Mouse (Mus musculus): ENCODE measurements around the gene Plekhs1. TPM values are rescaled to one million over a fixed set of nuclear protein-coding genes. Genes with fewer than 3 reads are reported as not detected.

Gene Plekhs1
- polyA plus RNA-seq, 1 experiment from 2014 or later = 0.09 TPM

- ATAC-seq (replicated peaks; ENCODE audit: extremely low read depth, insufficient read depth, low FRiP score) = no peak
- Histone ChIP-seq H3K4me1 (ENCODE audit: control insufficient read depth, insufficient read depth, low read length) (peaks cover 13% of the 10 kb centered on the region), H3K27ac (ENCODE audit: low read length) (no peak overlapping the region), H3K36me3 (ENCODE audit: control insufficient read depth, insufficient read depth) (peaks cover 16% of the 10 kb centered on the region), H3K9me3 (replicated peaks; ENCODE audit: control insufficient read depth, low read length) (no peaks in the 10 kb centered on the region), H3K4me2 (ENCODE audit: low read depth, low read length) (no peak overlapping the region), H3K27me3 (ENCODE audit: control insufficient read depth, insufficient read depth, low read length) (no peaks in the 10 kb centered on the region), H3K9ac (ENCODE audit: low read length) (no peak overlapping the region), H3K4me3 (ENCODE audit: low read length) (no peak overlapping the region)
- 70% methylated on average over 8 of the region's 8 CpGs for WGBS
Observed at GRCm38 (mm10) chr19:56430369-56430768, 31.1 kb upstream of the Plekhs1 start.

- no peak overlapping the region for H3K4me2 ChIP-seq (ENCODE audit: low read depth, low read length)
- 83% methylated on average over 10 of the region's 10 CpGs for WGBS
- H3K4me1 ChIP-seq (ENCODE audit: control insufficient read depth, insufficient read depth, low read length) = no peaks in the 10 kb centered on the region
- H3K4me3 ChIP-seq (ENCODE audit: low read length) = no peak overlapping the region
- no peak overlapping the region for H3K27ac ChIP-seq (ENCODE audit: low read length)
- no peaks in the 10 kb centered on the region for H3K27me3 ChIP-seq (ENCODE audit: control insufficient read depth, insufficient read depth, low read length)
- no peak for ATAC-seq (replicated peaks; ENCODE audit: extremely low read depth, insufficient read depth, low FRiP score)
- peaks cover 16% of the 10 kb centered on the region for H3K36me3 ChIP-seq (ENCODE audit: control insufficient read depth, insufficient read depth)
- no peaks in the 10 kb centered on the region for H3K9me3 ChIP-seq (replicated peaks; ENCODE audit: control insufficient read depth, low read length)
- no peak overlapping the region for H3K9ac ChIP-seq (ENCODE audit: low read length)
Observed at GRCm38 (mm10) chr19:56432706-56433105, 28.7 kb upstream of the Plekhs1 start.

DNA sequence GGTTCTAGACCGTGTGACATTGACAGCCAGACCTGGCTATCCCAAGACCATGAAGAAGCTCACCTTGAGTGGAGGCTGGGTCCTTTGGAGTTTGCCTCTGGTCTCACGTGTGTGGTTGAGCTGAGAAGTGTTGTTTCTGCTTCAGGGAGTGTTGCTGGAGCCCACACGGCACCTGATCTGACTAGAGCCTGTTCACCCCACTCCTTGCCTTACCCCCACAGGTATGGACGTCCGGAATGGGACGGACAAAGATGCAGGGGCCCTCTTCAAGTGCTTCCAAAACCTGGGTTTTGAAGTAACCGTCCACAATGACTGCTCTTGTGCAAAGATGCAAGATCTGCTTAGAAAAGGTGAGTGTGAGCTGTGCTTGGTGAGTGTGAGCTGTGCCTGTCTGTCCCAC lies 27.9 kb upstream of the Plekhs1 start:
- Histone ChIP-seq H3K27me3 (ENCODE audit: control insufficient read depth, insufficient read depth, low read length) (no peaks in the 10 kb centered on the region), H3K4me2 (ENCODE audit: low read depth, low read length) (no peak overlapping the region), H3K4me3 (ENCODE audit: low read length) (no peak overlapping the region), H3K36me3 (ENCODE audit: control insufficient read depth, insufficient read depth) (peaks cover 16% of the 10 kb centered on the region), H3K9me3 (replicated peaks; ENCODE audit: control insufficient read depth, low read length) (no peaks in the 10 kb centered on the region), H3K9ac (ENCODE audit: low read length) (no peak overlapping the region), H3K4me1 (ENCODE audit: control insufficient read depth, insufficient read depth, low read length) (no peaks in the 10 kb centered on the region), H3K27ac (ENCODE audit: low read length) (no peak overlapping the region)
- ATAC-seq (replicated peaks; ENCODE audit: extremely low read depth, insufficient read depth, low FRiP score) = no peak
- WGBS = 89% methylated on average over 7 of the region's 7 CpGs

- Histone ChIP-seq H3K9me3 (replicated peaks; ENCODE audit: control insufficient read depth, low read length) (no peaks in the 10 kb centered on the region), H3K9ac (ENCODE audit: low read length) (no peak overlapping the region), H3K36me3 (ENCODE audit: control insufficient read depth, insufficient read depth) (peaks cover 16% of the 10 kb centered on the region), H3K27me3 (ENCODE audit: control insufficient read depth, insufficient read depth, low read length) (no peaks in the 10 kb centered on the region), H3K4me2 (ENCODE audit: low read depth, low read length) (no peak overlapping the region), H3K27ac (ENCODE audit: low read length) (no peak overlapping the region), H3K4me3 (ENCODE audit: low read length) (no peak overlapping the region), H3K4me1 (ENCODE audit: control insufficient read depth, insufficient read depth, low read length) (no peaks in the 10 kb centered on the region)
- WGBS = 77% methylated on average over 13 of the region's 13 CpGs
- ATAC-seq (replicated peaks; ENCODE audit: extremely low read depth, insufficient read depth, low FRiP score) = no peak
Observed at GRCm38 (mm10) chr19:56436380-56436779, 25.1 kb upstream of the Plekhs1 start.

DNA sequence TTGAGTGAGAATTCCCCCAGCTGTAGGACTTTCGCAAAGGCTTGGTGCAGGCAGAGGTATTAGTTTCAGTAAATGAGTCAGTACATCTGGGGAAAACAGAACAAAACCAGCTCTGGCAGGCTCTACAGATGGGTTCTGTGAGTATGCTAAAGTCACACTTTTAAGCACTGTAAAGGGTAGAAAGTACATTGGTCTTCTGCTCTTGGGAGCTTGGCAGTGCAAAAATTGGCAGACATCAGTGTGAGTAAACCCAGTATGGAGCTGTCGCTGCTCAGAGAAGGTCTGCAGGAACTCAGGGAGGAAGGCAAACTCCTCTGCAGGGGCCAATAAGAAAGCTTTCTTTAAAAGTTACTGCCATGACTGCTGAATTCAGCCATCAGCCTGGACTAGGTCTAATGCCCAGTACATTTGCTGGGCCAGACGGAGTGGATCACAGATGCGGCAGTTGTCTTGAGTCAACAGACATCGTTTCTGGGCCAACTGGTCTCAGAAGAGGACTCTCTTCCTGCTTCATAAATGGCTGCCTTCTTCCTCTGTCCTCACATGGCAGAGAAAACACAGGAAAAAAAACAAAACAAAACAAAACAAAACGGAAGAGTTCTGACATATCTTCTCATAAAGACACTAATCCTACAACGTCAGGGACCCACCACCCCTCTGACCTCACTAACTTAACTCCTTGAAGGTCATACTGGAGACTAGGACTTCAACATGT lies 22.9 kb upstream of the Plekhs1 start:
- no peaks in the 10 kb centered on the region for H3K27me3 ChIP-seq (ENCODE audit: control insufficient read depth, insufficient read depth, low read length)
- no peak overlapping the region for H3K4me2 ChIP-seq (ENCODE audit: low read depth, low read length)
- H3K4me1 ChIP-seq (ENCODE audit: control insufficient read depth, insufficient read depth, low read length) = no peaks in the 10 kb centered on the region
- peak overlapping the region; percentile 9; the same call in 1 of the 2 replicates for H3K27ac ChIP-seq (ENCODE audit: low read length)
- 63% methylated on average over 7 of the region's 7 CpGs for WGBS
- H3K4me3 ChIP-seq (ENCODE audit: low read length) = no peak overlapping the region
- peaks cover 15% of the 10 kb centered on the region for H3K36me3 ChIP-seq (ENCODE audit: control insufficient read depth, insufficient read depth)
- no peak overlapping the region for H3K9ac ChIP-seq (ENCODE audit: low read length)
- ATAC-seq (replicated peaks; ENCODE audit: extremely low read depth, insufficient read depth, low FRiP score) = no peak
- no peaks in the 10 kb centered on the region for H3K9me3 ChIP-seq (replicated peaks; ENCODE audit: control insufficient read depth, low read length)

- ATAC-seq (replicated peaks; ENCODE audit: extremely low read depth, insufficient read depth, low FRiP score) = no peak
- Histone ChIP-seq H3K4me2 (ENCODE audit: low read depth, low read length) (no peak overlapping the region), H3K9me3 (replicated peaks; ENCODE audit: control insufficient read depth, low read length) (no peaks in the 10 kb centered on the region), H3K27ac (ENCODE audit: low read length) (no peak overlapping the region), H3K9ac (ENCODE audit: low read length) (no peak overlapping the region), H3K36me3 (ENCODE audit: control insufficient read depth, insufficient read depth) (peaks cover 9% of the 10 kb centered on the region), H3K4me3 (ENCODE audit: low read length) (no peak overlapping the region), H3K27me3 (ENCODE audit: control insufficient read depth, insufficient read depth, low read length) (no peaks in the 10 kb centered on the region), H3K4me1 (ENCODE audit: control insufficient read depth, insufficient read depth, low read length) (no peaks in the 10 kb centered on the region)
- 53% methylated on average over 6 of the region's 6 CpGs for WGBS
Observed at GRCm38 (mm10) chr19:56439072-56439434, 22.4 kb upstream of the Plekhs1 start.

- no peak overlapping the region for H3K4me3 ChIP-seq (ENCODE audit: low read length)
- WGBS = 65% methylated on average over 14 of the region's 14 CpGs
- ATAC-seq (replicated peaks; ENCODE audit: extremely low read depth, insufficient read depth, low FRiP score) = no peak
Observed at GRCm38 (mm10) chr19:56443445-56443844, 18.0 kb upstream of the Plekhs1 start.

GRCm38 (mm10) chr19:56448784-56449183 lies 12.7 kb upstream of the Plekhs1 start:
- Histone ChIP-seq H3K4me1 (ENCODE audit: control insufficient read depth, insufficient read depth, low read length) (no peaks in the 10 kb centered on the region), H3K9me3 (replicated peaks; ENCODE audit: control insufficient read depth, low read length) (no peaks in the 10 kb centered on the region), H3K36me3 (ENCODE audit: control insufficient read depth, insufficient read depth) (no peaks in the 10 kb centered on the region), H3K9ac (ENCODE audit: low read length) (no peak overlapping the region), H3K27me3 (ENCODE audit: control insufficient read depth, insufficient read depth, low read length) (no peaks in the 10 kb centered on the region; the same call in 1 of the 2 replicates), H3K4me3 (ENCODE audit: low read length) (no peak overlapping the region), H3K27ac (ENCODE audit: low read length) (no peak overlapping the region), H3K4me2 (ENCODE audit: low read depth, low read length) (no peak overlapping the region)
- no peak for ATAC-seq (replicated peaks; ENCODE audit: extremely low read depth, insufficient read depth, low FRiP score)
- 96% methylated on average over 4 of the region's 4 CpGs for WGBS

More at GRCm38 (mm10) chr19:56443445-56443844, 18.0 kb upstream of the Plekhs1 start:
- no peaks in the 10 kb centered on the region for H3K27me3 ChIP-seq (ENCODE audit: control insufficient read depth, insufficient read depth, low read length)
- H3K4me2 ChIP-seq (ENCODE audit: low read depth, low read length) = no peak overlapping the region
- H3K9me3 ChIP-seq (replicated peaks; ENCODE audit: control insufficient read depth, low read length) = no peaks in the 10 kb centered on the region
- no peak overlapping the region for H3K27ac ChIP-seq (ENCODE audit: low read length)
- no peaks in the 10 kb centered on the region for H3K36me3 ChIP-seq (ENCODE audit: control insufficient read depth, insufficient read depth)
- no peaks in the 10 kb centered on the region for H3K4me1 ChIP-seq (ENCODE audit: control insufficient read depth, insufficient read depth, low read length)
- no peak overlapping the region for H3K9ac ChIP-seq (ENCODE audit: low read length)

- no peak for ATAC-seq (replicated peaks; ENCODE audit: extremely low read depth, insufficient read depth, low FRiP score)
- Histone ChIP-seq H3K9ac (ENCODE audit: low read length) (no peak overlapping the region), H3K4me2 (ENCODE audit: low read depth, low read length) (no peak overlapping the region), H3K9me3 (replicated peaks; ENCODE audit: control insufficient read depth, low read length) (no peaks in the 10 kb centered on the region), H3K4me1 (ENCODE audit: control insufficient read depth, insufficient read depth, low read length) (no peaks in the 10 kb centered on the region), H3K36me3 (ENCODE audit: control insufficient read depth, insufficient read depth) (no peaks in the 10 kb centered on the region), H3K4me3 (ENCODE audit: low read length) (no peak overlapping the region), H3K27ac (ENCODE audit: low read length) (no peak overlapping the region), H3K27me3 (ENCODE audit: control insufficient read depth, insufficient read depth, low read length) (no peaks in the 10 kb centered on the region; the same call in 1 of the 2 replicates)
- 87% methylated on average over 8 of the region's 8 CpGs for WGBS
Observed at GRCm38 (mm10) chr19:56449537-56449936, 11.9 kb upstream of the Plekhs1 start.

Measured in heart, embryonic 16.5 days (tissue).